Mouse (Mus musculus) limb, embryonic 10.5 days (tissue): ENCODE measurements at regions not wholly inside any gene's neighbourhood (a gene's known extent, or its start where the extent isn't known, plus 50 kb on each side); places are given as distances from the start of the nearest gene placed in this dataset.

Experiments
- DNase-seq: peaks from one replicate; pipeline ENCODE4 v3.0.0-alpha.2; 2017; ENCODE audit warnings: low spot score
- H3K27ac ChIP-seq: fragments of 300-500 bp; sonication (generic); 2 replicates; pipeline ENCODE4 v1.5.1; 2016; ENCODE audit warnings: mild to moderate bottlenecking
- H3K27me3 ChIP-seq: fragments of 300-500 bp; sonication (generic); 2 replicates; pipeline ENCODE4 v1.6.1; 2016; ENCODE audit warnings: low read depth, mild to moderate bottlenecking; ENCODE audit not compliant: poor library complexity, severe bottlenecking
- H3K36me3 ChIP-seq: fragments of 300-500 bp; sonication (generic); 2 replicates; pipeline ENCODE4 v1.6.1; 2016; ENCODE audit warnings: mild to moderate bottlenecking, moderate library complexity
- H3K4me1 ChIP-seq: fragments of 300-500 bp; sonication (generic); 2 replicates; pipeline ENCODE4 v1.6.1; 2016
- H3K4me3 ChIP-seq: fragments of 300-500 bp; sonication (generic); 2 replicates; pipeline ENCODE4 v1.5.1; 2016; ENCODE audit warnings: mild to moderate bottlenecking, moderate library complexity
- H3K9me3 ChIP-seq: fragments of 300-500 bp; sonication (generic); replicated peaks from 2 replicates; pipeline ENCODE4 v1.6.1; 2016; ENCODE audit warnings: mild to moderate bottlenecking
- WGBS: fragments of 180-500 bp; shearing (Covaris S2); methylation state at CpG from one replicate; pipeline ENCODE4 v1.1.7; 2016; 5-methylcytosine and 5-hydroxymethylcytosine counted together

DNA sequence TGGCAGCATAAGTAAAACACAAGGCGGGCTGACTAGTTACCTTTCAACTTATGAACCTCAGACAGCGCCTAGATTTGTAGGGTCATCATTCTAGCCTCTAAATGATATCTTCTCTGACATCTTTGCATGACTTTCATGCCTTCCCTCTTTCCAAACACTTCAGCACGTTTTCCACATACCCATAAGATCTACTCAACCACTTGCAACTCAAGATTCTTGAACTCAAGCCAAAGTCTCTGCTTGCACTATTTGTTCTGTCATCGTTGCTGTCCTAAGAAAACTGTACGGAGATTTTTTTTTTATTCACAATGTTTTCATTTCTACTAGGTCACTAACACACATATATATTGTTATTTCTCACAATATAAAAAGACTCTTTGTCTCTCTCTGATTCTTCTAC is 150.8 kb upstream of the Lsm8 start:
- WGBS = 91% methylated on average over 5 of the region's 5 CpGs
- Histone ChIP-seq H3K4me1 (peaks cover 14% of the 10 kb centered on the region), H3K36me3 (no peaks in the 10 kb centered on the region), H3K9me3 (no peaks in the 10 kb centered on the region), H3K27ac (no peak overlapping the region), H3K4me3 (no peak overlapping the region), H3K27me3 (no peaks in the 10 kb centered on the region)
- DNase-seq = no peak

DNA sequence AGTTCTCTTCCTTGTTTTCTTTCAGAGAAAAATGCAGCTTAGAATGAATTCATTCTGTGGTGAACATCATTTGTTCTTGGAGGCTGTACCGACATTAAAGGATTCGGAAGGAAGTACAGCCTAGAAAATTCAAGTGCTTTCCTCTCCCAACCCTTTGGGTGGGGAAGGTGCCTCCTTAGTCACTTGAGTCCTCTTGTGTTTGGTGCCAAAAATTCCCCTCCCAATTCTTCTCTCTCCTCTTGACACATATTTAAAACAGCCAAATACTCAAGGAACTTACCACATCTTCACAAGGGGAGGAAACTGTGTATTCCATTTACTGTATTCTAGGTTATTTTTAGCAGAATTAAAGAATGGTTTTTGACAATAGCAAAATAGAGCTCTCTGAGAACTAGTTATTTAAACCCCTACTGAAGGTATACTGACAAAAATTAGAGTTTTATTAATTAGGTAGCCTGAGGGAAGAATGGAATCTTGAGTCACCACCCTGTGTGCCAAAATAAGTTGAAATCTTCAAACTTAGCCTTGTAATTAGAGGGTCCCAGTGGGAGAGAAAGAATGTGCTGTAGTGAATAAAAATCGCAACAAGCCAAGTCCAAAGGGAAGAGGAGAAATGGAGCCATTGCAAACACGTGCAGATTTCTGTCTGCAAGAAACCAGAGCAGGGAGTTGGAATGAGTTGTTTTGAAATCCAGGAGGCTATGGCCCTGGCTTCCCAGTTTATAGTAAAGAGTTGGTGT is 149.2 kb upstream of the Lsm8 start:
- Histone ChIP-seq H3K4me3 (no peak overlapping the region), H3K9me3 (no peaks in the 10 kb centered on the region), H3K27me3 (no peaks in the 10 kb centered on the region), H3K4me1 (peaks cover 14% of the 10 kb centered on the region), H3K36me3 (no peaks in the 10 kb centered on the region), H3K27ac (peak overlapping the region; percentile 56; the same call in 1 of the 2 replicates)
- no peak for DNase-seq
- 50% methylated on average over 4 of the region's 4 CpGs for WGBS

GRCm38 (mm10) chr6:18699729-18700386 is 148.5 kb upstream of the Lsm8 start:
- DNase-seq = peak; percentile 50
- peak overlapping the region; percentile 56; the same call in 1 of the 2 replicates for H3K27ac ChIP-seq
- H3K27me3 ChIP-seq = no peaks in the 10 kb centered on the region
- no peaks in the 10 kb centered on the region for H3K36me3 ChIP-seq
- 18% methylated on average over 12 of the region's 12 CpGs for WGBS
- H3K9me3 ChIP-seq = no peaks in the 10 kb centered on the region
- peaks cover 14% of the 10 kb centered on the region for H3K4me1 ChIP-seq
- H3K4me3 ChIP-seq = 0 out of 2 replicates have a peak overlapping the region, but pooled peaks have one; percentile 8

- no peak overlapping the region for H3K4me3 ChIP-seq
- H3K36me3 ChIP-seq = no peaks in the 10 kb centered on the region
- H3K9me3 ChIP-seq = no peaks in the 10 kb centered on the region
- H3K27ac ChIP-seq = no peak overlapping the region
- no peaks in the 10 kb centered on the region for H3K4me1 ChIP-seq
- WGBS = 93% methylated on average over 1 of the region's 1 CpGs
- H3K27me3 ChIP-seq = no peaks in the 10 kb centered on the region
- no peak for DNase-seq
Observed at GRCm38 (mm10) chr6:18710763-18711162, 137.6 kb upstream of the Lsm8 start.

DNA sequence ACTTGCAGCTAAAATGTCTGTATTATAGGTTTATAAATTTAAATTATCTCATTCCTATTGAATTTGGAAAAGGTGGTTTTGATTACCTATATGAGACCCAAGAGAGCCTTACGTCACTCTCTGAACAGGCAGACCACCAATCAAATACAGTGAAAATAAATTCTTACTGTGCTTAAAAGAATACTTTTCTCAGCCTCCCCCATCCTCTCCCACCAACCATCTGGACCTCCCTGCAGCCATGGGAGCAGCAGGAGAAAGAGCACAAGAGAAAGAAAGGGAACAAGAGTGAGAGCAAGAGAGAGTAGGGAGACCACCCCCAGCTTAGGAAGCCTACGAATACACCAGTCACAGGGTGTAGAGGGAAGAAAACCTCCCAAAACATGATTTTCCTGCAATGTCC is 99.5 kb upstream of the Lsm8 start:
- H3K9me3 ChIP-seq = no peaks in the 10 kb centered on the region
- no peaks in the 10 kb centered on the region for H3K27me3 ChIP-seq
- H3K4me1 ChIP-seq = peaks cover 4% of the 10 kb centered on the region; the same call in 1 of the 2 replicates
- H3K36me3 ChIP-seq = no peaks in the 10 kb centered on the region
- 74% methylated on average over 2 of the region's 2 CpGs for WGBS
- H3K27ac ChIP-seq = no peak overlapping the region
- no peak for DNase-seq
- H3K4me3 ChIP-seq = no peak overlapping the region

DNA sequence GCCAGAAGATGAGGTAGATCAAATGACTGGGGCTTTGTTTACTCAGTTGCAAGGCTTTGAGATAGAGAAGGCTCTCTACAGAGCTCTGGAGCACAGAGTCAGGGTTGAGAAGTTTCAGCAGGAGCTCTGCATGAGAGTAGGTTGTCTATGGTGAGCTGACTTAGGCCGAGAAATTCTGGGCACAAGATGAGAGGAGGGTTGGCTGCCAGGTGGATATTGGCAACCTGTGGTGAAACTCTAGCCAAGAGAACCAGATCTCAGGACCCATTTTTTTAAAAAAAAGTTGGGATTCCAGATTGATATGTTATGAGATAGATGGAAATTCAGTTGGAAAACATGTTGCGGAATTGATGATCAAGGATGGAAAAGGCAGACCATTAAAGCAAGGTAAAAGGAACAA is 83.8 kb upstream of the Lsm8 start:
- WGBS = 94% methylated on average over 2 of the region's 2 CpGs
- Histone ChIP-seq H3K9me3 (no peaks in the 10 kb centered on the region), H3K27me3 (no peaks in the 10 kb centered on the region), H3K27ac (no peak overlapping the region), H3K4me1 (no peaks in the 10 kb centered on the region), H3K36me3 (no peaks in the 10 kb centered on the region), H3K4me3 (no peak overlapping the region)
- DNase-seq = no peak

DNA sequence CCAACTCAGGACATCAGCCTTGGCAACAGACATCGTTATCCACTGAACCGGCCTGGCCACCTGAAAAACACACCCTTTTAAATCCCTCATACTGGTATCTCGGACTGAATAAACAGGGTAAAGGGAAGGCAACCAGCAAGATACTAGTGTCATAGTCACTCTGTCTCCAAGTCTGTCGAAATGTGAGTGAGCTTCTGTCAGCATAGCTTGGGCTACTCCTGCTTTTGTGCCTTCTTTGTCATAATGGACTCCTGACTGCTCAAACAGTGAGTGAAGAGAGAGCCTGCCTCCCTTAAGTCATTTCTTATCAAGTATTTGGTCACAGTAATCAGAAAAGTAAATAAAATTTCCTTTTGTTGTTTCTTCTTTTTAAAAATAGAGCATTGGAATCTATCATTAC is 53.0 kb upstream of the Lsm8 start:
- no peaks in the 10 kb centered on the region for H3K27me3 ChIP-seq
- 88% methylated on average over 4 of the region's 4 CpGs for WGBS
- no peak overlapping the region for H3K27ac ChIP-seq
- H3K36me3 ChIP-seq = no peaks in the 10 kb centered on the region
- H3K4me1 ChIP-seq = no peaks in the 10 kb centered on the region
- DNase-seq = no peak
- no peaks in the 10 kb centered on the region for H3K9me3 ChIP-seq
- H3K4me3 ChIP-seq = no peak overlapping the region

DNA sequence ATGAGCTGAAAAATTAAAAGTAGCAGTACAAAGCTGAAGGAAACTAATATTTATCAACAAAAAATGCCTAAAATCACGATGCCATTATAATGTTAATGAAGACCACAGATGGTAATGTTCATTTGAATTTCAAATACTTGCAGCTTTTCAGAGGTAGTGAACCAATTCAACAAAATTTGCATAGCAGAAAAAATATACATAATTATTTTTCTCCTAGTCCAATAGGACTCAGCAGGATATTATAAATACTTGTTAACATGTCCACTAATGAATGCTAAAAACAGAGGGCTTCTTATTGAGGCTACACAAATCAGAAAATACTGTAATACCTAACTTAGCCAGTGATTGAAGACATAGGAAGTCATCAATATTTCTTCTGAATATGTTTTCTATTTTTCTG is 52.5 kb upstream of the Lsm8 start:
- H3K4me1 ChIP-seq = no peaks in the 10 kb centered on the region
- WGBS = 63% methylated on average over 1 of the region's 1 CpGs
- H3K9me3 ChIP-seq = no peaks in the 10 kb centered on the region
- no peak overlapping the region for H3K4me3 ChIP-seq
- H3K27me3 ChIP-seq = no peaks in the 10 kb centered on the region
- H3K27ac ChIP-seq = no peak overlapping the region
- H3K36me3 ChIP-seq = no peaks in the 10 kb centered on the region
- no peak for DNase-seq

DNA sequence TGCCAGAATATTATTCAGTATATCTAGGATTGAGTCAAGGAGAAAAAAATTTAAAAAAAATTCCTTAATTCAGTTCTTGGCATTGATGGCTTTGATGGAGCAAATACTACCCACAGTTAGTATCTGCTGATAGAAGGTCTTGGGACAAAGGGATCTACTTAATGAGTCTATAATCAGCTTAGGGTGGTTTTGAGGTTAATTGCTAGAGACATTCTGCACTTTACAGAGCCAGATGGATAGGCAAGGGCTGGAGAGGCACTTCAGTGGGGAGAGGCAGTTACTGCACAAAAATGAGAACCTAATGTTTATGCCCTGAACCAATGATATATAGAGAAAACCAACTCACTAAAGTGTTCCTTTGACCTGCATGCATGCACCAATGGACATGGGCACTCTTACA is 51.8 kb upstream of the Lsm8 start:
- no peak for DNase-seq
- Histone ChIP-seq H3K27ac (no peak overlapping the region), H3K4me1 (no peaks in the 10 kb centered on the region), H3K27me3 (no peaks in the 10 kb centered on the region), H3K4me3 (no peak overlapping the region), H3K9me3 (no peaks in the 10 kb centered on the region), H3K36me3 (no peaks in the 10 kb centered on the region)
